Mouse (Mus musculus): ENCODE data around the gene Rab3il1. TPM values are rescaled to one million over a fixed set of nuclear protein-coding genes. Genes with fewer than 3 reads are reported as not detected.

The Rab3il1 gene
- total RNA-seq, 1 experiment: 4.0 TPM

DNA sequence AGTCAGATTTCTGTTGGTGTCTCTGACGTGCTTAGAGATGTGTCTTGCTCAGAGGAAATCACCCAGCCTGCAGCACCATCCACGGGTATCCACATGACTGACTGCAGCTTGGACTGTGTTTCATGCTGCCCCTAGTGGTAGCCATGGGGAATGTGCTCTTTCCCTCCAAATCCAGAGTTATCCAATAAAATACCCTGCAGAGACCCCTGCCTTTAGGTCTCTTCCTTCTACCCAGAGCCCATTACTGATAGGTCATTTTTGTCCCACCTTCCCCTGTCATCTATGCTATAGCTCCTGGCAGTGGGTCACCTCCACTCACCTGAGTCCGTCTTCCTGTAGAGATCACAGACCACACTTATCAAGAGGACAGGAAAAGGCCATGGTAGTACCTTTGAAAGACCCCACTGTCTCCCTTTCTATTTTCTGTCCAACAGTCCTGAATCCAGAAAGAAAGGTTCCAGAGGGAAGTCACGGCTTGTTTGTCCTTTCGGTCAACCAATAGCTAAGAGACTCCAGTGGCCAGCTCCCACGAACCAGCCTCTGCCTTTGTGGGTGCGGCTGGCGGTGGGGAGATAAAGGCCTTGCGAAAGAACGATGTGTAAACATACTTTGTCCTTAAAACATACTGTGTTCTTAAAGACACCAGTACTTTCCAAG, 58.6 kb downstream of the Rab3il1 start:
- no peak overlapping the region for H3K9ac ChIP-seq (ENCODE audit: insufficient read depth, low read depth, low read length, poor library complexity, severe bottlenecking)
- H3K9me3 ChIP-seq (ENCODE audit: control insufficient read depth, insufficient read depth, low read depth, low read length): no peaks in the 10 kb centered on the region
- DNase-seq (ENCODE audit: low read depth, low spot score): peak; percentile 40
- no peak overlapping the region for H3K4me3 ChIP-seq (ENCODE audit: insufficient read depth in 1 of 2, low read depth in 1 of 2, low read length in 2 of 2, poor library complexity in 1 of 2, severe bottlenecking in 1 of 2)
- H3K36me3 ChIP-seq (ENCODE audit: control insufficient read depth, insufficient read depth, low read length, poor library complexity, severe bottlenecking): peaks cover 22% of the 10 kb centered on the region
- no peak overlapping the region for H3K27ac ChIP-seq (ENCODE audit: insufficient read depth, low read depth, low read length, poor library complexity, severe bottlenecking)
- TF ChIP-seq ZNF384 (IDR thresholded peaks at IDR 0.05; ENCODE audit: low read depth, low read length) (no peak), ZC3H11A (IDR thresholded peaks at IDR 0.05; ENCODE audit: borderline replicate concordance, low read depth, low read length) (0 out of 2 replicates have a peak, but pooled peaks have one; percentile 22), CHD2 (IDR thresholded peaks at IDR 0.05; ENCODE audit: low read depth, low read length) (no peak), HCFC1 (IDR thresholded peaks at IDR 0.05; ENCODE audit: borderline replicate concordance, insufficient read depth, low read length) (no peak)
- in situ Hi-C loops (cut with MboI; ENCODE audit: low sequenced_read_pairs in 2 of 2, unreplicated experiment in 2 of 2): no loop called here
- H3K4me1 ChIP-seq (ENCODE audit: control insufficient read depth in 2 of 2, insufficient read depth in 2 of 2, low read length in 2 of 2, poor library complexity in 1 of 2): peaks cover 0 to 2% of the 10 kb centered on the region in 2 experiments; a peak in 1 of 4 replicates

DNA sequence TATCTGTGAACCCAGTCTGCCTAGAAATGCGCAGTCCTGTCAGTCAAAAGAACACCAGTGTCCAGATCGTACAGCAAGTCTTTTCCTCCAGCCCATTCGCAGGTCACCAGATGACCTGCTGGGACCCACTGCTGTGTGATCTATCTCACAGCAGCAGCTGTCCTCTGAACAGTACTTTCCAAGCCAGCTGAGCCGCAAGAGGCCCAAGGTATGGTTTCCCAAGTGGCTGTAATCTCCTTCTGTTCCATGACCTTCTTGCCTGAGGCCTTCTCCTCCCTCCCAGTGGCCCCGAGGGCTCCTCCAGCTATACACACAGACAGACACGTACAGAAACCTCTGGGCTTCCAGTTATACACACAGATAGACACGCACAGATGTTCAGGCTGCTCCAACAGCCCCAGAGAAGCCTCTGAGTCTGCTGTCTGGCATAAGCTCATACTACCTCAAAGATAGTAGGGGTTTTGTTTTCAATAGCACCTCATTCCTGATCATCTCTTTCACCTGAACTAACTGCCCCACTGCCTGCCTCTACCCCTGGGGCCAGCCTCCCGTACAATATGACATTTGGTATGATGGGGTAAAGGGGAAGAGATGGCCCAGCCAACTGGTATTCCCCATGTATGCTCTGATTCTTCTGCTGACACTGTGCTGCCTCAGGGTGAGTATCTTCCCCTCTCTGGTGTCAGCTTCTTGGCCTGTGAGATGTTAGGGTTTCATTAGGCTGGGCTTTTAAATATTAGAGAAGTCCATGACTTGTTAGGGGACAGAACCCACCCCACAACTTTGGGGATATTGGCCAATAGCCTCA, 59.5 kb downstream of the Rab3il1 start:
- no peak for DNase-seq (ENCODE audit: low read depth, low spot score)
- Histone ChIP-seq H3K9ac (ENCODE audit: insufficient read depth, low read depth, low read length, poor library complexity, severe bottlenecking) (no peak overlapping the region), H3K27ac (ENCODE audit: insufficient read depth, low read depth, low read length, poor library complexity, severe bottlenecking) (no peak overlapping the region), H3K36me3 (ENCODE audit: control insufficient read depth, insufficient read depth, low read length, poor library complexity, severe bottlenecking) (peaks cover 29% of the 10 kb centered on the region), H3K4me1 (ENCODE audit: control insufficient read depth in 2 of 2, insufficient read depth in 2 of 2, low read length in 2 of 2, poor library complexity in 1 of 2) (peaks cover 0 to 2% of the 10 kb centered on the region in 2 experiments; a peak in 1 of 4 replicates), H3K9me3 (ENCODE audit: control insufficient read depth, insufficient read depth, low read depth, low read length) (no peaks in the 10 kb centered on the region), H3K4me3 (ENCODE audit: insufficient read depth in 1 of 2, low read depth in 1 of 2, low read length in 2 of 2, poor library complexity in 1 of 2, severe bottlenecking in 1 of 2) (no peak overlapping the region)
- TF ChIP-seq CHD2 (IDR thresholded peaks at IDR 0.05; ENCODE audit: low read depth, low read length) (no peak), MAFK (IDR thresholded peaks at IDR 0.05; ENCODE audit: insufficient read depth, low read depth, low read length) (no peak), HCFC1 (IDR thresholded peaks at IDR 0.05; ENCODE audit: borderline replicate concordance, insufficient read depth, low read length) (no peak), ZNF384 (IDR thresholded peaks at IDR 0.05; ENCODE audit: low read depth, low read length) (no peak), ZC3H11A (IDR thresholded peaks at IDR 0.05; ENCODE audit: borderline replicate concordance, low read depth, low read length) (no peak)
- in situ Hi-C loops (cut with MboI; ENCODE audit: low sequenced_read_pairs in 2 of 2, unreplicated experiment in 2 of 2): no loop called here

DNA sequence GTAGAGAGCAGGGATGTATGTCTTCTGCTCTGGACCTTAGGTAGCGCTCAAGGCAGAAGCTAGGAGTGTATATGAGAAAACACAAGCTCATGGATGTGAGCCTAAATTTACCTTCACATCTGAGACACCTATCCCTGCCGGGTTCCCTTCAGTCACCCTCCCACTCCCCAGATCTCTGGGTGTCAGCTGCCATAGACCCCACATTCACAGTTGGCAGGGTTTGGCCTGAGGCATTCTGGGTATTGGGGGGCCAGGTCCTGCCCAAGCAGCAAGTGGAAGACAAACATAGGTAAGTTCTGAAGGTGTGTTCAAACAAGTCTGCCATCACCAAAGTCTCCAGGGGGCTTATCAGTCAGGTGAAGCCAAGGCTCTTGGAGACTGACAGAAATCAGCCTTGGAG, 60.2 kb downstream of the Rab3il1 start:
- H3K4me3 ChIP-seq (ENCODE audit: insufficient read depth in 1 of 2, low read depth in 1 of 2, low read length in 2 of 2, poor library complexity in 1 of 2, severe bottlenecking in 1 of 2): no peak overlapping the region
- in situ Hi-C loops (cut with MboI; ENCODE audit: low sequenced_read_pairs in 2 of 2, unreplicated experiment in 2 of 2): no loop called here
- no peak overlapping the region for H3K9ac ChIP-seq (ENCODE audit: insufficient read depth, low read depth, low read length, poor library complexity, severe bottlenecking)
- peaks cover 36% of the 10 kb centered on the region for H3K36me3 ChIP-seq (ENCODE audit: control insufficient read depth, insufficient read depth, low read length, poor library complexity, severe bottlenecking)
- H3K9me3 ChIP-seq (ENCODE audit: control insufficient read depth, insufficient read depth, low read depth, low read length): no peaks in the 10 kb centered on the region
- TF ChIP-seq CHD2 (IDR thresholded peaks at IDR 0.05; ENCODE audit: low read depth, low read length) (no peak), HCFC1 (IDR thresholded peaks at IDR 0.05; ENCODE audit: borderline replicate concordance, insufficient read depth, low read length) (no peak), ZC3H11A (IDR thresholded peaks at IDR 0.05; ENCODE audit: borderline replicate concordance, low read depth, low read length) (no peak), MAFK (IDR thresholded peaks at IDR 0.05; ENCODE audit: insufficient read depth, low read depth, low read length) (no peak), ZNF384 (IDR thresholded peaks at IDR 0.05; ENCODE audit: low read depth, low read length) (no peak)
- peaks cover 0 to 2% of the 10 kb centered on the region in 2 experiments; a peak in 1 of 4 replicates for H3K4me1 ChIP-seq (ENCODE audit: control insufficient read depth in 2 of 2, insufficient read depth in 2 of 2, low read length in 2 of 2, poor library complexity in 1 of 2)
- H3K27ac ChIP-seq (ENCODE audit: insufficient read depth, low read depth, low read length, poor library complexity, severe bottlenecking): no peak overlapping the region
- DNase-seq (ENCODE audit: low read depth, low spot score): no peak

DNA sequence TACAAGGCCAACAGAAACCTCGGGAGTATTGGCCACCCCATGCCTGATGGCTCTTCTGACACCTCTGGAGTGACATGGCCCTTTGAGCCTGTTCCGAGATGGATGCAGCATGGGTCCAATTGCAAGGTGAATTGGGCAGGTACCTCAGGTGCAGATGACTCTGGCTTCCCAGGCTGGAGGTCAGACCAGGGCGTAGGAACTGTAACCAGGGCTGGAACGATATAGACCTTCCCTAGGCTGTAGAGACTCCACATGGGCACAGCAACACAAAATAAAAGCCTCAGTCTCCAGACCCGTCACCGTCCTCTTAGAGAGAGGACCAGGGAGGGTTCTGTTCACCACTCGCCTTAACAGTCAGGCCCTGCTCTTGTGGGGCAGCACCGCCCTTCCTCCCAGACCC, 60.8 kb downstream of the Rab3il1 start:
- H3K36me3 ChIP-seq (ENCODE audit: control insufficient read depth, insufficient read depth, low read length, poor library complexity, severe bottlenecking): peaks cover 42% of the 10 kb centered on the region
- DNase-seq (ENCODE audit: low read depth, low spot score): no peak
- H3K4me3 ChIP-seq (ENCODE audit: insufficient read depth in 1 of 2, low read depth in 1 of 2, low read length in 2 of 2, poor library complexity in 1 of 2, severe bottlenecking in 1 of 2): no peak overlapping the region
- H3K4me1 ChIP-seq (ENCODE audit: control insufficient read depth in 2 of 2, insufficient read depth in 2 of 2, low read length in 2 of 2, poor library complexity in 1 of 2): peaks cover 0 to 2% of the 10 kb centered on the region in 2 experiments; a peak in 1 of 4 replicates
- H3K27ac ChIP-seq (ENCODE audit: insufficient read depth, low read depth, low read length, poor library complexity, severe bottlenecking): no peak overlapping the region
- in situ Hi-C loops (cut with MboI; ENCODE audit: low sequenced_read_pairs in 2 of 2, unreplicated experiment in 2 of 2): no loop called here
- no peaks in the 10 kb centered on the region for H3K9me3 ChIP-seq (ENCODE audit: control insufficient read depth, insufficient read depth, low read depth, low read length)
- TF ChIP-seq ZNF384 (IDR thresholded peaks at IDR 0.05; ENCODE audit: low read depth, low read length): no peak
- TF ChIP-seq MAFK (IDR thresholded peaks at IDR 0.05; ENCODE audit: insufficient read depth, low read depth, low read length): no peak
- no peak for TF ChIP-seq HCFC1 (IDR thresholded peaks at IDR 0.05; ENCODE audit: borderline replicate concordance, insufficient read depth, low read length)
- no peak for TF ChIP-seq CHD2 (IDR thresholded peaks at IDR 0.05; ENCODE audit: low read depth, low read length)
- H3K9ac ChIP-seq (ENCODE audit: insufficient read depth, low read depth, low read length, poor library complexity, severe bottlenecking): no peak overlapping the region
